Mouse (Mus musculus) kidney, embryonic 16.5 days (tissue): ENCODE data around the gene Klrc1. TPM values are rescaled to one million over a fixed set of nuclear protein-coding genes. Genes with fewer than 3 reads are reported as not detected.
"Not testable (repeated sequence)": the region's sequence is repeated elsewhere in the genome, so short reads cannot be mapped to it uniquely, and the experiment has no call there.

Source experiments
- ATAC-seq: fragments of 200-750 bp; cut with Nextera tagmentation; 2 replicates; pipeline ENCODE4 v1.8.0; 2017; ENCODE audit warnings: moderate TSS enrichment; ENCODE audit not compliant: low FRiP score, low TSS enrichment
- H3K27ac ChIP-seq: fragments of 300-500 bp; sonication (generic); 2 replicates; pipeline ENCODE4 v1.5.1; 2014; ENCODE audit warnings: low read length
- H3K27me3 ChIP-seq: fragments of 300-500 bp; sonication (generic); 2 replicates; pipeline ENCODE4 v1.6.1; 2014; ENCODE audit warnings: low read length, control low read depth, mixed read lengths; ENCODE audit not compliant: insufficient read depth
- H3K36me3 ChIP-seq: fragments of 300-500 bp; sonication (generic); 2 replicates; pipeline ENCODE4 v1.6.1; 2014; ENCODE audit warnings: low read length, control low read depth, mixed read lengths; ENCODE audit not compliant: insufficient read depth
- H3K4me1 ChIP-seq: fragments of 300-500 bp; sonication (generic); 2 replicates; pipeline ENCODE4 v1.6.1; 2014; ENCODE audit warnings: low read length, control low read depth, mixed read lengths; ENCODE audit not compliant: insufficient read depth
- H3K4me2 ChIP-seq: fragments of 300-500 bp; sonication (generic); replicated peaks from 2 replicates; pipeline ENCODE4 v1.6.1; 2014; ENCODE audit warnings: low read depth, low read length
- H3K4me3 ChIP-seq: fragments of 300-500 bp; sonication (generic); 2 replicates; pipeline ENCODE4 v1.5.1; 2014; ENCODE audit warnings: mild to moderate bottlenecking, low read length
- H3K9ac ChIP-seq: fragments of 300-500 bp; sonication (generic); replicated peaks from 2 replicates; pipeline ENCODE4 v1.6.1; 2014; ENCODE audit warnings: low read length
- H3K9me3 ChIP-seq: fragments of 300-500 bp; sonication (generic); 2 replicates; pipeline ENCODE4 v1.6.1; 2016; ENCODE audit warnings: low read length, control low read depth
- WGBS: fragments of 180-500 bp; shearing (Covaris S2); extraction: QIAGEN DNeasy Blood & Tissue Kit; methylation state at CpG from one replicate; pipeline ENCODE4 v1.1.7; 2014; 5-methylcytosine and 5-hydroxymethylcytosine counted together
- polyA plus RNA-seq: library from polyadenylated mRNA; unstranded; fragments of >200 nt; fragmentation: Nextera tagmentation; extraction: Ambion mirVana; gene quantifications from 2 replicates; pipeline ENCODE4 v1.2.1, GENCODE M21; 2015

Gene Klrc1
- not detected in 2 replicates for polyA plus RNA-seq

GRCm38 (mm10) chr6:129678873-129679272 lies at the start of gene Klrc1:
TSS of gene Klrc1 (minus strand) at chr6:129678973.
- Histone ChIP-seq H3K9me3 (no peaks in the 10 kb centered on the region), H3K4me3 (no peak within 1 kb of the TSS), H3K36me3 (no peaks in the 10 kb centered on the region), H3K27ac (no peak within 1 kb of the TSS), H3K9ac (no peak within 1 kb of the TSS), H3K4me2 (no peak within 1 kb of the TSS), H3K27me3 (no peaks in the 10 kb centered on the region), H3K4me1 (no peaks in the 10 kb centered on the region)
- 77% methylated on average over 3 of the region's 3 CpGs for WGBS
- ATAC-seq, result no peak

GRCm38 (mm10) chr6:129727237-129727636 lies 48.5 kb upstream of the Klrc1 start:
- Histone ChIP-seq H3K9ac (no peak overlapping the region), H3K4me2 (no peak overlapping the region), H3K27me3 (no peaks in the 10 kb centered on the region), H3K36me3 (no peaks in the 10 kb centered on the region), H3K4me1 (no peaks in the 10 kb centered on the region), H3K9me3 (no peaks in the 10 kb centered on the region), H3K27ac (no peak overlapping the region), H3K4me3 (no peak overlapping the region)
- no peak for ATAC-seq
- WGBS, result 92% methylated on average over 1 of the region's 1 CpGs

- Histone ChIP-seq H3K4me1 (0 out of 2 replicates have a peak, but pooled peaks cover 4% of the 10 kb centered on the region), H3K9me3 (no peaks in the 10 kb centered on the region), H3K27me3 (no peaks in the 10 kb centered on the region), H3K9ac (no peak overlapping the region), H3K27ac (no peak overlapping the region), H3K4me2 (no peak overlapping the region), H3K36me3 (no peaks in the 10 kb centered on the region), H3K4me3 (no peak overlapping the region)
- WGBS, result 71% methylated on average over 1 of the region's 1 CpGs
- peak; percentile 49; the same call in 1 of the 2 replicates for ATAC-seq
These were observed 42.6 kb upstream of the Klrc1 start for GRCm38 (mm10) chr6:129721390-129721789.

GRCm38 (mm10) chr6:129720487-129720886 lies 41.7 kb upstream of the Klrc1 start:
- 0 out of 2 replicates have a peak, but pooled peaks cover 4% of the 10 kb centered on the region for H3K4me1 ChIP-seq
- ATAC-seq, result peak; percentile 75; the same call in 1 of the 2 replicates

GRCm38 (mm10) chr6:129717032-129717431 lies 38.3 kb upstream of the Klrc1 start, which contains the start of gene Klri1:
TSS of gene Klri1 (minus strand) at chr6:129717132.
- Histone ChIP-seq H3K9ac (no peak within 1 kb of the TSS), H3K27me3 (no peaks in the 10 kb centered on the region), H3K36me3 (no peaks in the 10 kb centered on the region), H3K4me1 (0 out of 2 replicates have a peak, but pooled peaks cover 4% of the 10 kb centered on the region), H3K4me2 (no peak within 1 kb of the TSS), H3K4me3 (no peak within 1 kb of the TSS), H3K27ac (no peak within 1 kb of the TSS), H3K9me3 (no peaks in the 10 kb centered on the region)
- no peak for ATAC-seq
- WGBS, result 94% methylated on average over 4 of the region's 4 CpGs

More at GRCm38 (mm10) chr6:129720487-129720886, 41.7 kb upstream of the Klrc1 start:
- no peak overlapping the region for H3K4me3 ChIP-seq
- no peaks in the 10 kb centered on the region for H3K27me3 ChIP-seq
- H3K9ac ChIP-seq, result no peak overlapping the region
- H3K4me2 ChIP-seq, result no peak overlapping the region
- no peak overlapping the region for H3K27ac ChIP-seq
- no peaks in the 10 kb centered on the region for H3K36me3 ChIP-seq
- 3% methylated on average over 3 of the region's 3 CpGs for WGBS
- H3K9me3 ChIP-seq, result no peaks in the 10 kb centered on the region

GRCm38 (mm10) chr6:129713566-129713965 lies 34.8 kb upstream of the Klrc1 start:
- ATAC-seq, result no peak
- Histone ChIP-seq H3K9ac (no peak overlapping the region), H3K27ac (no peak overlapping the region), H3K4me2 (no peak overlapping the region), H3K36me3 (no peaks in the 10 kb centered on the region), H3K4me3 (no peak overlapping the region), H3K9me3 (no peaks in the 10 kb centered on the region), H3K27me3 (no peaks in the 10 kb centered on the region), H3K4me1 (no peaks in the 10 kb centered on the region)
- 30% methylated on average over 1 of the region's 1 CpGs for WGBS

GRCm38 (mm10) chr6:129691436-129691835 lies 12.7 kb upstream of the Klrc1 start:
- 57% methylated on average over 10 of the region's 10 CpGs for WGBS
- not testable (repeated sequence) for H3K36me3 ChIP-seq, ATAC-seq, H3K27me3 ChIP-seq, H3K4me2 ChIP-seq, H3K4me1 ChIP-seq, H3K27ac ChIP-seq, H3K4me3 ChIP-seq, H3K9ac ChIP-seq, H3K9me3 ChIP-seq

- WGBS, result 50% methylated on average over 1 of the region's 1 CpGs
- H3K36me3 ChIP-seq, result no peaks in the 10 kb centered on the region
- no peak for ATAC-seq
- H3K4me3 ChIP-seq, result no peak overlapping the region
- no peak overlapping the region for H3K9ac ChIP-seq
- H3K9me3 ChIP-seq, result no peaks in the 10 kb centered on the region
- no peaks in the 10 kb centered on the region for H3K4me1 ChIP-seq
- no peak overlapping the region for H3K4me2 ChIP-seq
- H3K27ac ChIP-seq, result no peak overlapping the region
- H3K27me3 ChIP-seq, result no peaks in the 10 kb centered on the region
These were observed 1.6 kb upstream of the Klrc1 start for GRCm38 (mm10) chr6:129680379-129680778.

- not testable (repeated sequence) for H3K4me1 ChIP-seq, H3K4me2 ChIP-seq, H3K27me3 ChIP-seq, H3K27ac ChIP-seq, H3K4me3 ChIP-seq, ATAC-seq, H3K9ac ChIP-seq, H3K36me3 ChIP-seq, H3K9me3 ChIP-seq
- WGBS, result no CpG with 5 or more reads among the region's 3 CpGs
These were observed 17.5 kb downstream of the Klrc1 start for GRCm38 (mm10) chr6:129661301-129661700.

- H3K9ac ChIP-seq, ATAC-seq, H3K36me3 ChIP-seq, H3K4me2 ChIP-seq, H3K4me1 ChIP-seq, H3K27me3 ChIP-seq, H3K4me3 ChIP-seq, H3K27ac ChIP-seq, H3K9me3 ChIP-seq: not testable (repeated sequence)
- WGBS, result 77% methylated on average over 4 of the region's 4 CpGs
These were observed 18.2 kb downstream of the Klrc1 start, which contains the start of gene Klrc2 for GRCm38 (mm10) chr6:129660589-129660988. TSS of gene Klrc2 (minus strand) at chr6:129660689.
